Mouse (Mus musculus) adrenal gland, adult 2 months (tissue): ENCODE data around the gene Gm29776. TPM values are rescaled to one million over a fixed set of nuclear protein-coding genes. Genes with fewer than 3 reads are reported as not detected.

Experiments used
- DNase-seq: peaks from one replicate; pipeline ENCODE4 v3.0.0; 2021
- microRNA-seq, 2 experiments: library from miRNA; unstranded; fragments of <30 nt; microRNA quantifications; one replicate each; pipeline ENCODE4 v1.2.0; 2021
- polyA plus RNA-seq: library from polyadenylated mRNA; depleted of rRNA; stranded (reverse); fragments of >200 nt; gene quantifications from 2 replicates; pipeline ENCODE4 v1.2.3, GENCODE M21; 2012; rRNA removed
- total RNA-seq, 2 experiments: library from RNA; stranded (reverse); gene quantifications; 2 replicates each; pipeline ENCODE4 v1.2.3; 2021

Gm29776 gene
- total and polyA plus RNA-seq, 3 experiments, result 0.07 TPM; not detected in 2

GRCm38 (mm10) chr14:54650621-54651454 lies 47.8 kb downstream of the Gm29776 start:
- DNase-seq, result peak; percentile 86

- DNase-seq, result no peak
Measured at GRCm38 (mm10) chr14:54647900-54648299, 50.7 kb downstream of the Gm29776 start.

DNA sequence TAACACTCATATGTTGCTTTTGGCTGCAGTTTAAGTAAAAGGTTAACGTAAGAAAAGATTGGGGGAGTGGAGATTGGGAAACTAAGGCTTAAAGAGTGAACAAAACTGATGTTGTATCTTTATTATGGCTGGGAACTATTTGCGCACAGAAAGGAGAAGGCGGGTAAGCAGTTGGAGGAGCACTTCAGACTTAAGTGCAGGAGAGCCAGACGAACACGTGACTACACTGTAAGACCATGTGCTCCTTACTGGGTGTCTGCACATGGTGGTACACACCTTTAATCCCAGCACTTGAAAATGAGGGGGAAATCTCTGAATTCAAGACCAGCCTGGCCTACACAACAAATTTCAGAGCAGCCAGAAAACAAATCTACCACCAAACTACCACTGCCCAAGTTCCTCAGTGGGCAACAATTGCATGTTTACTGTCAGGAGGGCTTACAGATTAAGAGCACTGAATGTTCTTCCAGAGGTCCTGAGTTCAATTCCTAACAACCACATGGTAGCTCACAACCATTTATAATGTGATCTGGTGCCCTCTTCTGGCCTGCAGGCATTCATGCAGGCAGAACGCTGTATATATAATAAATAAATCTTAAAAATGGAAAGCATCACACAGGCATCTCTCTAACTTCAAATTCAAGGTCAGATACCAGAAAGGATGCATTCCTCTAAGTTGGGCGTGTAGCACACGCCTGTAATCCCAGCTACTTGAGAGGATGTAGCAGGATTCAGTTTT lies 51.6 kb downstream of the Gm29776 start:
- no peak for DNase-seq

GRCm38 (mm10) chr14:54646455-54646854 lies 52.2 kb downstream of the Gm29776 start:
- no peak for DNase-seq

GRCm38 (mm10) chr14:54644294-54644693 lies 54.3 kb downstream of the Gm29776 start:
- DNase-seq, result peak; percentile 61

DNA sequence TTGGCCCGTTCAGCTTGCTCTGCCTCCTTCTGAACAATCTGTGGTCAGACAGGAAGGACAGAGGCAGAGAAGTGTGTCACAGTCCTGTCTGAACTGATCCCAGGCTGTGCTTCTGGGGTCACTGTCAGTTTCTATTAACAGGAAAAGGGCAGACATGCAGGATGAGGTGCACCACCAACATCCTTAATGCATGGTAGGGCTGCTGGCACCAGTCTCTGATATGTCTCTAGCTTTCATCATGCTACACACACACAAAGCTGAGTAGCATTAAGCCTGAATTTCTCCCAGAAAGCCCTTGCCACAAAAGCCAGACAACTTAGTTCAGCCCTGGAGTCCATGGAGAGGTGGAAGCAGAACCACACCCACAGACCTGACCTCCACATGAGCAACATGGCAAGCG lies 55.6 kb downstream of the Gm29776 start:
- DNase-seq, result no peak

Small RNA genes within 50 kb of the gene (microRNA-seq; reads per million reads assigned to microRNA genes)
- 0 reads per million in 2 experiments for gene Mir6948

Other genes starting within 250 kb of the Gm29776 start
- 100 to 1,000 TPM; 116 to 139 TPM for gene Lrp10, start 234.7 kb downstream of the Gm29776 start, total RNA-seq
- 262 and 276 TPM in 2 replicates for gene Lrp10, start 234.7 kb downstream of the Gm29776 start, polyA plus RNA-seq
- under 1 TPM; 0.29 to 0.45 TPM for gene Rem2, start 222.7 kb downstream of the Gm29776 start, total RNA-seq
- 0.40 and 0.49 TPM in 2 replicates for gene Rem2, start 222.7 kb downstream of the Gm29776 start, polyA plus RNA-seq
- 10 to 100 TPM; 45.2 to 47.4 TPM for gene Prmt5, start 181.3 kb downstream of the Gm29776 start, total RNA-seq
- gene Prmt5, start 181.3 kb downstream of the Gm29776 start, polyA plus RNA-seq, result 39.1 and 44.3 TPM in 2 replicates
- 10 to 100 TPM; 13.9 to 26.6 TPM for gene Haus4, start 144.2 kb downstream of the Gm29776 start, total RNA-seq
- 20.4 and 21.0 TPM in 2 replicates for gene Haus4, start 144.2 kb downstream of the Gm29776 start, polyA plus RNA-seq
- gene Ajuba, start 121.3 kb downstream of the Gm29776 start, total RNA-seq, result 10 to 100 TPM; 14.4 to 30.3 TPM
- gene Ajuba, start 121.3 kb downstream of the Gm29776 start, polyA plus RNA-seq, result 47.0 and 56.9 TPM in 2 replicates
- gene 4931414P19Rik, start 92.8 kb downstream of the Gm29776 start, total RNA-seq, result 1 to 10 TPM; 2.9 to 8.2 TPM
- 7.4 and 9.6 TPM in 2 replicates for gene 4931414P19Rik, start 92.8 kb downstream of the Gm29776 start, polyA plus RNA-seq
- 100 to 1,000 TPM; 317 to 332 TPM for gene Psmb5, start 80.8 kb downstream of the Gm29776 start, total RNA-seq
- 267 and 322 TPM in 2 replicates for gene Psmb5, start 80.8 kb downstream of the Gm29776 start, polyA plus RNA-seq
- not detected for gene Psmb11, start 77.4 kb downstream of the Gm29776 start, total RNA-seq
- not detected in 2 replicates for gene Psmb11, start 77.4 kb downstream of the Gm29776 start, polyA plus RNA-seq
- gene Gm17606, start 57.9 kb downstream of the Gm29776 start, total RNA-seq, result not detected
- not detected in 2 replicates for gene Gm17606, start 57.9 kb downstream of the Gm29776 start, polyA plus RNA-seq
- gene Cdh24, start 57.5 kb downstream of the Gm29776 start, total RNA-seq, result 1 to 10 TPM in 1 of 2 experiments, under 1 TPM in 1; 0.66 to 1.7 TPM
- 4.4 and 6.6 TPM in 2 replicates for gene Cdh24, start 57.5 kb downstream of the Gm29776 start, polyA plus RNA-seq
- 10 to 100 TPM; 39.8 to 41.7 TPM for gene 1700123O20Rik, start 12.6 kb downstream of the Gm29776 start, total RNA-seq
- gene 1700123O20Rik, start 12.6 kb downstream of the Gm29776 start, polyA plus RNA-seq, result 52.7 and 81.0 TPM in 2 replicates
- 100 to 1,000 TPM; 120 to 177 TPM for gene Acin1, start 11.9 kb downstream of the Gm29776 start, total RNA-seq
- gene Acin1, start 11.9 kb downstream of the Gm29776 start, polyA plus RNA-seq, result 93.0 and 109 TPM in 2 replicates
- not detected for gene Cebpe, start 13.3 kb upstream of the Gm29776 start, total RNA-seq
- gene Cebpe, start 13.3 kb upstream of the Gm29776 start, polyA plus RNA-seq, result 0.18 and 0.52 TPM in 2 replicates
- gene Slc7a8, start 83.1 kb upstream of the Gm29776 start, total RNA-seq, result 10 to 100 TPM; 24.7 to 74.6 TPM
- 31.9 and 52.9 TPM in 2 replicates for gene Slc7a8, start 83.1 kb upstream of the Gm29776 start, polyA plus RNA-seq
- gene Rnf212b, start 115.3 kb upstream of the Gm29776 start, total RNA-seq, result 1 to 10 TPM in 1 of 2 experiments, under 1 TPM in 1; 0.35 to 1.5 TPM
- 0.22 and 0.24 TPM in 2 replicates for gene Rnf212b, start 115.3 kb upstream of the Gm29776 start, polyA plus RNA-seq
- gene Homez, start 172.1 kb upstream of the Gm29776 start, total RNA-seq, result 10 to 100 TPM; 12.1 to 18.8 TPM
- 3.5 and 4.1 TPM in 2 replicates for gene Homez, start 172.1 kb upstream of the Gm29776 start, polyA plus RNA-seq
- gene Ppp1r3e, start 178.7 kb upstream of the Gm29776 start, total RNA-seq, result 10 to 100 TPM; 13.0 to 19.6 TPM
- gene Ppp1r3e, start 178.7 kb upstream of the Gm29776 start, polyA plus RNA-seq, result 41.8 and 45.9 TPM in 2 replicates
- 10 to 100 TPM; 42.6 to 57.7 TPM for gene Bcl2l2, start 184.5 kb upstream of the Gm29776 start, total RNA-seq
- 43.3 and 45.1 TPM in 2 replicates for gene Bcl2l2, start 184.5 kb upstream of the Gm29776 start, polyA plus RNA-seq
- 1 to 10 TPM in 1 of 2 experiments, not detected in 1; 7.1 TPM for gene Gm20521, start 184.6 kb upstream of the Gm29776 start, total RNA-seq
- 37.6 and 42.4 TPM in 2 replicates for gene Gm20521, start 184.6 kb upstream of the Gm29776 start, polyA plus RNA-seq
- 100 to 1,000 TPM; 167 to 196 TPM for gene Pabpn1, start 193.7 kb upstream of the Gm29776 start, total RNA-seq
- 69.3 and 80.4 TPM in 2 replicates for gene Pabpn1, start 193.7 kb upstream of the Gm29776 start, polyA plus RNA-seq
- 10 to 100 TPM; 24.9 to 45.1 TPM for gene Slc22a17, start 214.3 kb upstream of the Gm29776 start, total RNA-seq
- 191 and 246 TPM in 2 replicates for gene Slc22a17, start 214.3 kb upstream of the Gm29776 start, polyA plus RNA-seq
- 1 to 10 TPM; 1.9 to 4.9 TPM for gene Efs, start 227.3 kb upstream of the Gm29776 start, total RNA-seq
- gene Efs, start 227.3 kb upstream of the Gm29776 start, polyA plus RNA-seq, result 7.7 and 11.4 TPM in 2 replicates
- gene Il25, start 233.9 kb upstream of the Gm29776 start, total RNA-seq, result not detected
- 0.12 and 0.17 TPM in 2 replicates for gene Il25, start 233.9 kb upstream of the Gm29776 start, polyA plus RNA-seq
- under 1 TPM in 1 of 2 experiments, not detected in 1; 0.78 TPM for gene Cmtm5, start 237.4 kb upstream of the Gm29776 start, total RNA-seq
- gene Cmtm5, start 237.4 kb upstream of the Gm29776 start, polyA plus RNA-seq, result 1.9 and 2.9 TPM in 2 replicates